In the genomic region with DNA sequence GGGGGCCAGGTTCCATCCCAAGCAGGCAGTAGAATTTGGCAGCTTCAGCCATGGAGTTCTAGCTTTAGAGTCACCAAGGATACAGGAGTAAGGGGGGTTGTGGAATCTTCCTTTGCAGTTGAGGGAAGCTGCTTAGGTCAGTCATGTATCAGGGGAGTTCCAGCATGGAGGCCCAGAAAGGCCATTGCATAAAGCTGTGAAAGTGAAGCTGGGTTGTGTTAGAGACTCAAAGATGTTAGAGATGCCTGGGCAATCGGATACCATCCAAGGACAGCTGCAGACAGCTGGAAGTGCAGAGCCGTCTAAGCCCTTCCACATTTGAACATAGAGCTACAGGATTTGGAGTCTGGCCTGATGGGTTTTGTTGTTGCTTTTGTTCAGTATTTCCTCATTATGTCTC, we compare ENCODE assay signal across 30 mouse cellular contexts. TPM values are rescaled to one million over a fixed set of nuclear protein-coding genes. Genes with fewer than 3 reads are reported as not detected.
DNase-seq lines count a peak whose midpoint lies in the region; ATAC-seq and TF ChIP-seq lines count a peak whose summit lies in the region.
"Had no signal": no experiment of that assay in that cellular context is flagged by ENCODE, and none has a peak within 500 bp of the region (broad histone marks: within the 10 kb centered on the region; RNA-seq: fewer than 3 reads in every experiment).

No protein-coding gene starts in this region.

- 66% methylated on average over 2 of the region's 2 CpGs for WGBS in heart, embryonic 12.5 days
- 59% methylated on average over 2 of the region's 2 CpGs for WGBS in embryonic facial prominence, embryonic 15.5 days
- 55% methylated on average over 2 of the region's 2 CpGs for WGBS in lung, postnatal 0 days
- WGBS in hindbrain, embryonic 16.5 days, result 84% methylated on average over 2 of the region's 2 CpGs
- WGBS in midbrain, embryonic 11.5 days, result 92% methylated on average over 2 of the region's 2 CpGs

- no peak overlapping the region for H3K27ac ChIP-seq in heart, embryonic 12.5 days (ENCODE audit: poor library complexity, severe bottlenecking)
- H3K27ac ChIP-seq in embryonic facial prominence, embryonic 15.5 days (replicated peaks), result no peak overlapping the region
- no peak overlapping the region for H3K27ac ChIP-seq in lung, postnatal 0 days (ENCODE audit: low read length)
- H3K27ac ChIP-seq in hindbrain, embryonic 16.5 days (ENCODE audit: low read depth, low read length), result no peak overlapping the region
- H3K27ac ChIP-seq in midbrain, embryonic 11.5 days (ENCODE audit: low read depth, low read length), result no peak overlapping the region
- H3K27ac ChIP-seq: forebrain, embryonic 12.5 days; hindbrain, embryonic 12.5 days; neural tube, embryonic 15.5 days had no signal

- 0 out of 2 replicates have a peak, but pooled peaks have one; percentile 17 for TF ChIP-seq EP300 in lung, postnatal 0 days (IDR thresholded peaks at IDR 0.05)

- intact Hi-C loops in heart, postnatal 25 days (cut with DNase I), result no loop called here

- DNase-seq in heart, adult 11 months, result peak; percentile 95
- peak; percentile 26 for DNase-seq in heart, postnatal 25 days (ENCODE audit: low spot score)
- DNase-seq in lung, postnatal 0 days (ENCODE audit: low spot score), result peak; percentile 71
- no peak for DNase-seq in cerebellum, postnatal 14 days
- no peak for DNase-seq in midbrain, embryonic 11.5 days (ENCODE audit: low spot score, missing footprints)
- DNase-seq: adrenal gland, postnatal 25 days; cerebellum, adult 11 months; cerebellum, postnatal 25 days; embryo, embryonic 11 days; gastrocnemius, postnatal 10 days; kidney, adult 8-10 months; kidney, postnatal 36 days; liver; right cerebral cortex, postnatal 25 days had no signal

- H3K36me3 ChIP-seq in heart, embryonic 12.5 days, result no peaks in the 10 kb centered on the region
- H3K36me3 ChIP-seq in embryonic facial prominence, embryonic 15.5 days, result no peaks in the 10 kb centered on the region
- H3K36me3 ChIP-seq in lung, postnatal 0 days (ENCODE audit: insufficient read depth, low read length), result no peaks in the 10 kb centered on the region
- no peaks in the 10 kb centered on the region for H3K36me3 ChIP-seq in hindbrain, embryonic 16.5 days (ENCODE audit: control insufficient read depth, insufficient read depth, low read length)
- H3K36me3 ChIP-seq in midbrain, embryonic 11.5 days (ENCODE audit: control insufficient read depth, insufficient read depth, low read length), result no peaks in the 10 kb centered on the region
- H3K36me3 ChIP-seq: forebrain, embryonic 12.5 days; G1E; hindbrain, embryonic 12.5 days; neural tube, embryonic 15.5 days had no signal

- ATAC-seq in heart, embryonic 12.5 days (ENCODE audit: insufficient number of reproducible peaks, low FRiP score), result no peak
- peak; percentile 34; the same call in 1 of the 2 replicates for ATAC-seq in embryonic facial prominence, embryonic 15.5 days (ENCODE audit: insufficient number of reproducible peaks, low FRiP score, low TSS enrichment, low read depth)
- peak; percentile 87 for ATAC-seq in lung, postnatal 0 days
- no peak for ATAC-seq in hindbrain, embryonic 16.5 days
- ATAC-seq in midbrain, embryonic 11.5 days (ENCODE audit: low FRiP score), result no peak
- ATAC-seq: inflammation-experienced regulatory T-cells, adult 6 months; midbrain, embryonic 16.5 days had no signal

- no peak for TF ChIP-seq CTCF in lung, postnatal 0 days (IDR thresholded peaks at IDR 0.05)

- H3K9me3 ChIP-seq in heart, embryonic 12.5 days (replicated peaks), result no peaks in the 10 kb centered on the region
- no peaks in the 10 kb centered on the region for H3K9me3 ChIP-seq in embryonic facial prominence, embryonic 15.5 days (replicated peaks)
- H3K9me3 ChIP-seq in lung, postnatal 0 days (ENCODE audit: low read length), result no peaks in the 10 kb centered on the region
- H3K9me3 ChIP-seq in hindbrain, embryonic 16.5 days (ENCODE audit: control insufficient read depth, low read length), result no peaks in the 10 kb centered on the region
- H3K9me3 ChIP-seq in midbrain, embryonic 11.5 days (ENCODE audit: control insufficient read depth, low read length), result no peaks in the 10 kb centered on the region
- H3K9me3 ChIP-seq: forebrain, embryonic 12.5 days; G1E; hindbrain, embryonic 12.5 days; megakaryocyte, embryonic 14.5 days; neural tube, embryonic 15.5 days had no signal

- H3K4me2 ChIP-seq in heart, embryonic 12.5 days, result no peak overlapping the region
- no peak overlapping the region for H3K4me2 ChIP-seq in embryonic facial prominence, embryonic 15.5 days (replicated peaks)
- no peak overlapping the region for H3K4me2 ChIP-seq in lung, postnatal 0 days (replicated peaks; ENCODE audit: low read depth, low read length)
- H3K4me2 ChIP-seq in hindbrain, embryonic 16.5 days (ENCODE audit: low read length), result no peak overlapping the region
- no peak overlapping the region for H3K4me2 ChIP-seq in midbrain, embryonic 11.5 days
- H3K4me2 ChIP-seq: forebrain, embryonic 12.5 days; hindbrain, embryonic 12.5 days; neural tube, embryonic 15.5 days had no signal

- no peaks in the 10 kb centered on the region for H3K4me1 ChIP-seq in heart, embryonic 12.5 days (replicated peaks)
- no peaks in the 10 kb centered on the region for H3K4me1 ChIP-seq in embryonic facial prominence, embryonic 15.5 days
- H3K4me1 ChIP-seq in lung, postnatal 0 days (ENCODE audit: insufficient read depth, low read depth, low read length), result peaks cover 3% of the 10 kb centered on the region; the same call in 1 of the 2 replicates
- H3K4me1 ChIP-seq in hindbrain, embryonic 16.5 days (ENCODE audit: control insufficient read depth, insufficient read depth, low read depth, low read length), result no peaks in the 10 kb centered on the region
- H3K4me1 ChIP-seq in midbrain, embryonic 11.5 days (ENCODE audit: control insufficient read depth, insufficient read depth, low read length), result no peaks in the 10 kb centered on the region
- H3K4me1 ChIP-seq: forebrain, embryonic 12.5 days; hindbrain, embryonic 12.5 days; megakaryocyte, embryonic 14.5 days; neural tube, embryonic 15.5 days had no signal

- H3K9ac ChIP-seq in heart, embryonic 12.5 days, result no peak overlapping the region
- H3K9ac ChIP-seq in embryonic facial prominence, embryonic 15.5 days, result no peak overlapping the region
- no peak overlapping the region for H3K9ac ChIP-seq in lung, postnatal 0 days (replicated peaks; ENCODE audit: low read depth)
- H3K9ac ChIP-seq in hindbrain, embryonic 16.5 days (ENCODE audit: low read depth, low read length), result no peak overlapping the region
- H3K9ac ChIP-seq in midbrain, embryonic 11.5 days (ENCODE audit: low read length), result no peak overlapping the region
- H3K9ac ChIP-seq: forebrain, embryonic 12.5 days; hindbrain, embryonic 12.5 days; neural tube, embryonic 15.5 days had no signal

- no peaks in the 10 kb centered on the region for H3K27me3 ChIP-seq in heart, embryonic 12.5 days (replicated peaks)
- no peaks in the 10 kb centered on the region for H3K27me3 ChIP-seq in embryonic facial prominence, embryonic 15.5 days
- no peaks in the 10 kb centered on the region for H3K27me3 ChIP-seq in lung, postnatal 0 days (replicated peaks; ENCODE audit: insufficient read depth, low read length)
- H3K27me3 ChIP-seq in hindbrain, embryonic 16.5 days (replicated peaks; ENCODE audit: control insufficient read depth, insufficient read depth, low read length), result no peaks in the 10 kb centered on the region
- no peaks in the 10 kb centered on the region for H3K27me3 ChIP-seq in midbrain, embryonic 11.5 days (ENCODE audit: control insufficient read depth, insufficient read depth, low read length)
- H3K27me3 ChIP-seq: forebrain, embryonic 12.5 days; hindbrain, embryonic 12.5 days; megakaryocyte, embryonic 14.5 days; neural tube, embryonic 15.5 days had no signal

- H3K4me3 ChIP-seq in heart, embryonic 12.5 days, result no peak overlapping the region
- H3K4me3 ChIP-seq in embryonic facial prominence, embryonic 15.5 days (replicated peaks), result no peak overlapping the region
- H3K4me3 ChIP-seq in lung, postnatal 0 days (ENCODE audit: low read depth, low read length), result no peak overlapping the region
- no peak overlapping the region for H3K4me3 ChIP-seq in hindbrain, embryonic 16.5 days (ENCODE audit: low read length)
- H3K4me3 ChIP-seq in midbrain, embryonic 11.5 days (ENCODE audit: low read depth, low read length), result no peak overlapping the region
- H3K4me3 ChIP-seq: forebrain, embryonic 12.5 days; hindbrain, embryonic 12.5 days; megakaryocyte, embryonic 14.5 days; neural tube, embryonic 15.5 days had no signal

RNA-seq across cellular contexts. Expression of gene Gm10577, which starts 23.2 kb away (rescaled TPM):
- not detected in 2 replicates for polyA plus RNA-seq in heart, embryonic 12.5 days (2016; fragmentation: Nextera tagmentation; extraction: Ambion mirVana)
- not detected in 2 replicates for polyA plus RNA-seq in embryonic facial prominence, embryonic 15.5 days (2015; fragmentation: Nextera tagmentation; extraction: Ambion mirVana)
- not detected for total RNA-seq in heart, postnatal 25 days (2021)
- not detected in 2 replicates for polyA plus RNA-seq in lung, postnatal 0 days (2015; fragmentation: Nextera tagmentation; extraction: Ambion mirVana)
- not detected in 2 replicates for polyA plus RNA-seq in hindbrain, embryonic 16.5 days (2015; fragmentation: Nextera tagmentation; extraction: Ambion mirVana)
- not detected in 2 replicates for polyA plus RNA-seq in midbrain, embryonic 11.5 days (2014; fragmentation: Nextera tagmentation; extraction: Ambion mirVana)
- total RNA-seq: adrenal gland, postnatal 25 days; G1E; gastrocnemius, postnatal 10 days; left cerebral cortex, adult 8-10 months had no signal
- polyA plus RNA-seq: forebrain, embryonic 12.5 days; frontal cortex, adult 2 months; G1E; heart, embryonic 14.5 days; hindbrain, embryonic 12.5 days; inflammation-experienced regulatory T-cells, adult 6 months; liver, embryonic 16.5 days; midbrain, embryonic 16.5 days; neural tube, embryonic 15.5 days; stomach, embryonic 16.5 days; thymus, postnatal 0 days had no signal

RNA-seq across cellular contexts. Expression of gene Raver2, which starts 25.1 kb away (rescaled TPM):
- 5.2 and 5.4 TPM in 2 replicates for polyA plus RNA-seq in heart, embryonic 12.5 days (2016; fragmentation: Nextera tagmentation; extraction: Ambion mirVana)
- polyA plus RNA-seq in embryonic facial prominence, embryonic 15.5 days (2015; fragmentation: Nextera tagmentation; extraction: Ambion mirVana), result 7.9 and 10.3 TPM in 2 replicates
- 1 to 10 TPM; 2.7 to 2.8 TPM for total RNA-seq in heart, postnatal 25 days (2021)
- 13.0 and 13.2 TPM in 2 replicates for polyA plus RNA-seq in lung, postnatal 0 days (2015; fragmentation: Nextera tagmentation; extraction: Ambion mirVana)
- 4.7 and 6.0 TPM in 2 replicates for polyA plus RNA-seq in hindbrain, embryonic 16.5 days (2015; fragmentation: Nextera tagmentation; extraction: Ambion mirVana)
- 12.4 and 13.5 TPM in 2 replicates for polyA plus RNA-seq in midbrain, embryonic 11.5 days (2014; fragmentation: Nextera tagmentation; extraction: Ambion mirVana)
- polyA plus RNA-seq: G1E had no signal

Comparison
In these comparisons a context has a peak if more than half of its experiments do, and no peak if none do; other contexts are left out.
1. DNase-seq: peak in heart, adult 11 months (single experiment), heart, postnatal 25 days (single experiment) and lung, postnatal 0 days (single experiment); none in cerebellum, postnatal 14 days (0 of 2) and midbrain, embryonic 11.5 days (single experiment).
2. ATAC-seq: peak in embryonic facial prominence, embryonic 15.5 days (single experiment) and lung, postnatal 0 days (single experiment); none in heart, embryonic 12.5 days (single experiment), hindbrain, embryonic 16.5 days (single experiment) and midbrain, embryonic 11.5 days (single experiment).